Mouse (Mus musculus) cortical plate, adult 2 months (tissue): ENCODE results near the gene Tubb2b.

Experiments
- CTCF ChIP-seq: fragments of 200-500 bp; IDR thresholded peaks from 2 replicates; pipeline ENCODE4 v1.5.1; 2011; ENCODE audit warnings: mild to moderate bottlenecking, control low read depth, low read length; ENCODE audit not compliant: insufficient read depth; ENCODE audit errors: extremely low read depth
- POLR2A ChIP-seq: fragments of 200-500 bp; IDR thresholded peaks from 2 replicates; pipeline ENCODE4 v1.6.1; 2011; ENCODE audit warnings: mild to moderate bottlenecking, low read length, control low read depth; ENCODE audit not compliant: insufficient read depth; ENCODE audit errors: extremely low read depth

DNA sequence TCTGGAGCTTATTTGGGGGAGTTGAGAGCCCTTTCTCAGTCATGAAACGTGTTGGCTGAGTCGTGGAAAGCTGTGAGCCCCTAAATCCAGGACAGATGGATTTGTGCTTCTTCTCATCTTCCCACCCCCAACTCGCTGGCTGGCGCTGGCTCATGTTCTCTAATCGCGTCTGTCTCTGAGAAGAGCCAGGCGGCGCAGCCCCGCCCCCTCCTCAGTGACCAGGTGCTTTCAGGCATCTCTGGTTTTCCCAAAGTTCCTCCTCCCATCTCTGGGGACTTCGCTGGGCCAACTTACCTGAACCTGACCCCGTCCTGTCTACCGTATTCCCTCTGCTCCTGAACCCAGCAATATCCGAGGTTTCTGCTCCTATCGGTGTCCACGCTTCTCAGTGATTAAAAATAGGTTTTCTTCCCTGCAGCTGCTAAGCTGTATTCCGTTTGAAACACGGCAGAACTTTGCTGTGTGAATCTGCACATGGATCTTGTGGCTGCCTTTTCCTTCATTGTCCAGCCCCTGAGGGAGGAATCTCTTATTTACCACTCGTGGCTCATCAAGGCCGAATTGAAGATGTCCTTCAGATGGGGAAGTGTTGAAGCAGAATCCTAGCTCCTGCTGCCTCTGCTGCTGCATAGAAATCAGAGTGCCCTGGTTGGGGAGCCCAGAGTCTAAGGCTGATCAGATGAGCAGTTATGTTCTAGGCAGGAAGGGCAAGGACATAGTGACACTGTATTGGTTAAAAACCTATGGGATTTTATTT, 20.2 kb upstream of the Tubb2b start:
- TF ChIP-seq POLR2A (no peak), CTCF (no peak)
